Comparison of ENCODE assay signal across 15 mouse cellular contexts in the genomic region with DNA sequence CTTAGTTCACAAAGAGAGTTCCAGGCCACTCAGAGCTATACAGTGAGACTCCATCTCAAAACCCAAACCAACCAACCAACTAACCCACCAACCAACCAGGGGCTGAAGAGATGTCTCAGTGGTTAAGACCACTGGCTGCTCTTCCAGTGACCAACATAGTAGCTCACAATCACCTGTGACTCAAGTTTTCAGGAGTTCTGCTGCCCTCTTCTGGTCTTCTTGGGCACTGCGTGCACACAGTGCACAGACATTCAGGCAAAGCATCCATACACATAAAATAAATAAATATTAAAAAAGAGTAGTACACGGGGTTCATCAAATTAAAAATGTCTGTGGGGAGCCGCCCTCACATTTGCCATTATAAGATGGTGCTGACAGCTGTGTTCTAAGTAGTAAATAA. TPM values are rescaled to one million over a fixed set of nuclear protein-coding genes. Genes with fewer than 3 reads are reported as not detected.
DNase-seq lines count a peak whose midpoint lies in the region; ATAC-seq and TF ChIP-seq lines count a peak whose summit lies in the region.
"Had no signal": no experiment of that assay in that cellular context is flagged by ENCODE, and none has a peak within 500 bp of the region (broad histone marks: within the 10 kb centered on the region; RNA-seq: fewer than 3 reads in every experiment).

No protein-coding gene starts in this region.

- no peaks in the 10 kb centered on the region for H3K36me3 ChIP-seq in heart, postnatal 0 days (replicated peaks; ENCODE audit: control insufficient read depth, insufficient read depth, low read length)
- no peaks in the 10 kb centered on the region for H3K36me3 ChIP-seq in heart, embryonic 10.5 days
- H3K36me3 ChIP-seq in midbrain, postnatal 0 days (ENCODE audit: insufficient read depth, low read length), result no peaks in the 10 kb centered on the region
- no peaks in the 10 kb centered on the region for H3K36me3 ChIP-seq in midbrain, embryonic 14.5 days (ENCODE audit: control insufficient read depth, insufficient read depth, low read length)
- H3K36me3 ChIP-seq in midbrain, embryonic 10.5 days, result no peaks in the 10 kb centered on the region
- H3K36me3 ChIP-seq: embryonic facial prominence, embryonic 12.5 days; stomach, embryonic 15.5 days had no signal

- ATAC-seq in heart, postnatal 0 days (ENCODE audit: insufficient read depth, low read depth), result no peak
- ATAC-seq in midbrain, postnatal 0 days (ENCODE audit: low FRiP score), result no peak
- ATAC-seq in midbrain, embryonic 14.5 days (ENCODE audit: low FRiP score, low TSS enrichment), result no peak

- H3K4me3 ChIP-seq in heart, postnatal 0 days (ENCODE audit: low read depth, low read length), result no peak overlapping the region
- H3K4me3 ChIP-seq in heart, embryonic 10.5 days, result no peak overlapping the region
- no peak overlapping the region for H3K4me3 ChIP-seq in midbrain, postnatal 0 days (ENCODE audit: low read depth, low read length)
- no peak overlapping the region for H3K4me3 ChIP-seq in midbrain, embryonic 14.5 days (replicated peaks; ENCODE audit: low read depth, low read length)
- H3K4me3 ChIP-seq in midbrain, embryonic 10.5 days, result no peak overlapping the region
- H3K4me3 ChIP-seq: embryonic facial prominence, embryonic 12.5 days; stomach, embryonic 15.5 days had no signal

- no peak overlapping the region for H3K9ac ChIP-seq in heart, postnatal 0 days (replicated peaks; ENCODE audit: low read depth, low read length)
- H3K9ac ChIP-seq in midbrain, postnatal 0 days (replicated peaks; ENCODE audit: low read length, poor library complexity, severe bottlenecking), result no peak overlapping the region
- no peak overlapping the region for H3K9ac ChIP-seq in midbrain, embryonic 14.5 days (replicated peaks; ENCODE audit: low read length)
- H3K9ac ChIP-seq: embryonic facial prominence, embryonic 12.5 days; stomach, embryonic 15.5 days had no signal

- H3K4me1 ChIP-seq in heart, postnatal 0 days (ENCODE audit: control insufficient read depth, insufficient read depth), result no peaks in the 10 kb centered on the region
- H3K4me1 ChIP-seq in heart, embryonic 10.5 days, result no peaks in the 10 kb centered on the region
- no peaks in the 10 kb centered on the region for H3K4me1 ChIP-seq in midbrain, postnatal 0 days (ENCODE audit: insufficient read depth, low read length)
- H3K4me1 ChIP-seq in midbrain, embryonic 14.5 days (ENCODE audit: control insufficient read depth, insufficient read depth, low read length), result no peaks in the 10 kb centered on the region
- H3K4me1 ChIP-seq in midbrain, embryonic 10.5 days, result no peaks in the 10 kb centered on the region
- H3K4me1 ChIP-seq: embryonic facial prominence, embryonic 12.5 days; stomach, embryonic 15.5 days had no signal

- WGBS in heart, postnatal 0 days, result 83% methylated on average over 3 of the region's 3 CpGs
- WGBS in heart, embryonic 10.5 days, result 90% methylated on average over 3 of the region's 3 CpGs
- WGBS in midbrain, postnatal 0 days, result 92% methylated on average over 3 of the region's 3 CpGs
- WGBS in midbrain, embryonic 14.5 days, result 91% methylated on average over 3 of the region's 3 CpGs
- WGBS in midbrain, embryonic 10.5 days, result 91% methylated on average over 3 of the region's 3 CpGs

- TF ChIP-seq EP300 in heart, postnatal 0 days (IDR thresholded peaks at IDR 0.05; ENCODE audit: low read depth), result no peak

- no peaks in the 10 kb centered on the region for H3K27me3 ChIP-seq in heart, postnatal 0 days (ENCODE audit: control insufficient read depth, insufficient read depth, low read length)
- no peaks in the 10 kb centered on the region for H3K27me3 ChIP-seq in heart, embryonic 10.5 days (ENCODE audit: insufficient read depth, poor library complexity, severe bottlenecking)
- H3K27me3 ChIP-seq in midbrain, postnatal 0 days (ENCODE audit: insufficient read depth, low read length), result no peaks in the 10 kb centered on the region
- no peaks in the 10 kb centered on the region for H3K27me3 ChIP-seq in midbrain, embryonic 14.5 days (ENCODE audit: control insufficient read depth, insufficient read depth, low read length)
- H3K27me3 ChIP-seq in midbrain, embryonic 10.5 days (ENCODE audit: low read depth, poor library complexity, severe bottlenecking), result no peaks in the 10 kb centered on the region
- H3K27me3 ChIP-seq: embryonic facial prominence, embryonic 12.5 days; stomach, embryonic 15.5 days had no signal

- no peak overlapping the region for H3K27ac ChIP-seq in heart, postnatal 0 days (ENCODE audit: low read depth)
- no peak overlapping the region for H3K27ac ChIP-seq in heart, embryonic 10.5 days
- no peak overlapping the region for H3K27ac ChIP-seq in midbrain, postnatal 0 days (ENCODE audit: low read depth, low read length)
- H3K27ac ChIP-seq in midbrain, embryonic 14.5 days (replicated peaks; ENCODE audit: low read depth, low read length), result no peak overlapping the region
- H3K27ac ChIP-seq in midbrain, embryonic 10.5 days (replicated peaks), result no peak overlapping the region
- H3K27ac ChIP-seq: embryonic facial prominence, embryonic 12.5 days; stomach, embryonic 15.5 days had no signal

- H3K9me3 ChIP-seq in heart, postnatal 0 days (replicated peaks; ENCODE audit: control insufficient read depth, low read length), result no peaks in the 10 kb centered on the region
- H3K9me3 ChIP-seq in heart, embryonic 10.5 days, result no peaks in the 10 kb centered on the region; the same call in 1 of the 2 replicates
- H3K9me3 ChIP-seq in midbrain, postnatal 0 days (ENCODE audit: low read length), result no peaks in the 10 kb centered on the region
- H3K9me3 ChIP-seq in midbrain, embryonic 14.5 days (ENCODE audit: control insufficient read depth, low read length), result no peaks in the 10 kb centered on the region
- peaks cover 6% of the 10 kb centered on the region; the same call in 1 of the 2 replicates for H3K9me3 ChIP-seq in midbrain, embryonic 10.5 days (replicated peaks)
- H3K9me3 ChIP-seq: stomach, embryonic 15.5 days had no signal

- no peak for DNase-seq in heart, postnatal 0 days (ENCODE audit: low spot score)
- no peak for DNase-seq in heart, embryonic 10.5 days (ENCODE audit: low spot score)
- DNase-seq in midbrain, postnatal 0 days (ENCODE audit: low spot score), result no peak
- no peak for DNase-seq in midbrain, embryonic 14.5 days
- peak; percentile 23 for DNase-seq in T-cell, adult 2 months (ENCODE audit: low spot score)
- peak; percentile 9 for DNase-seq in thymus, postnatal 0 days (ENCODE audit: low spot score)
- DNase-seq in midbrain, embryonic 10.5 days (ENCODE audit: low spot score), result no peak
- no peak for DNase-seq in testis, postnatal 14 days (ENCODE audit: low spot score)

- H3K4me2 ChIP-seq in heart, postnatal 0 days (ENCODE audit: low read depth, low read length), result no peak overlapping the region
- H3K4me2 ChIP-seq in midbrain, postnatal 0 days (ENCODE audit: low read depth, low read length, poor library complexity, severe bottlenecking), result no peak overlapping the region
- H3K4me2 ChIP-seq in midbrain, embryonic 14.5 days (ENCODE audit: low read length), result no peak overlapping the region
- H3K4me2 ChIP-seq: embryonic facial prominence, embryonic 12.5 days; stomach, embryonic 15.5 days had no signal

- peak; percentile 24; the same call in 1 of the 2 replicates for TF ChIP-seq CTCF in heart, postnatal 0 days (IDR thresholded peaks at IDR 0.05; ENCODE audit: low read depth)
- peak; percentile 46 for TF ChIP-seq CTCF in midbrain, postnatal 0 days (IDR thresholded peaks at IDR 0.05)

RNA-seq across cellular contexts. Expression of a gene that starts 46.8 kb away (rescaled TPM):
- not detected in 2 replicates for total RNA-seq in heart, postnatal 0 days (2014; rRNA removed; ENCODE audit: low replicate concordance)
- polyA plus RNA-seq in heart, postnatal 0 days (2015; fragmentation: Nextera tagmentation; extraction: Ambion mirVana), result not detected in 2 replicates
- not detected in 2 replicates for polyA plus RNA-seq in heart, embryonic 10.5 days (2016; fragmentation: Nextera tagmentation; extraction: Ambion mirVana)
- not detected in 2 replicates for total RNA-seq in midbrain, postnatal 0 days (2014; rRNA removed)
- polyA plus RNA-seq in midbrain, postnatal 0 days (2015; fragmentation: Nextera tagmentation; extraction: Ambion mirVana), result not detected in 2 replicates
- polyA plus RNA-seq in midbrain, embryonic 14.5 days (2014; fragmentation: Nextera tagmentation; extraction: Ambion mirVana), result not detected in 2 replicates
- not detected in 2 replicates for polyA plus RNA-seq in thymus, postnatal 0 days (2015; fragmentation: Nextera tagmentation; extraction: Ambion mirVana)
- not detected in 2 replicates for polyA plus RNA-seq in midbrain, embryonic 10.5 days (2016; fragmentation: Nextera tagmentation; extraction: Ambion mirVana)
- total RNA-seq: gastrocnemius, adult 18-20 months; hematopoietic stem cell, adult 5-6 weeks; layer of hippocampus, postnatal 25 days had no signal
- polyA plus RNA-seq: embryonic facial prominence, embryonic 12.5 days; lung, embryonic 16.5 days; neural tube, embryonic 14.5 days; stomach, embryonic 15.5 days had no signal

Comparison
In these comparisons a context has a peak if more than half of its experiments do, and no peak if none do; other contexts are left out.
1. DNase-seq: peak in T-cell, adult 2 months (single experiment) and thymus, postnatal 0 days (single experiment); none in heart, postnatal 0 days (single experiment), heart, embryonic 10.5 days (single experiment), midbrain, postnatal 0 days (single experiment), midbrain, embryonic 14.5 days (single experiment), midbrain, embryonic 10.5 days (single experiment) and testis, postnatal 14 days (single experiment).